Mouse (Mus musculus) thymus, adult 2 months (tissue): ENCODE data around the gene Ahcyl2.

ENCODE experiments used
- CTCF ChIP-seq: fragments of 200-500 bp; IDR thresholded peaks from 2 replicates; pipeline ENCODE4 v1.5.1; 2012; ENCODE audit warnings: mild to moderate bottlenecking, control low read depth, low read length, moderate library complexity, borderline replicate concordance; ENCODE audit not compliant: control insufficient read depth, poor library complexity, insufficient read depth; ENCODE audit errors: extremely low read depth
- POLR2A ChIP-seq: fragments of 200-500 bp; IDR thresholded peaks from 2 replicates; pipeline ENCODE4 v1.6.1; 2012; ENCODE audit warnings: mild to moderate bottlenecking, low read length, control low read depth, moderate library complexity; ENCODE audit not compliant: control insufficient read depth, poor library complexity, insufficient read depth; ENCODE audit errors: extremely low read depth

- no peak for TF ChIP-seq CTCF
- no peak for TF ChIP-seq POLR2A
Measured at GRCm38 (mm10) chr6:29766874-29767273, 937 bp upstream of the Ahcyl2 start.
